Mouse (Mus musculus) cerebellum, adult 9-10 months (tissue): ENCODE measurements at regions not wholly inside any gene's neighbourhood (a gene's known extent, or its start where the extent isn't known, plus 50 kb on each side); places are given as distances from the start of the nearest gene placed in this dataset.

ENCODE experiments used
- DNase-seq: peaks from one replicate; pipeline ENCODE4 v3.0.0; 2022

- DNase-seq = no peak
These were observed 102.9 kb downstream of the Plxna1 start for GRCm38 (mm10) chr6:89259406-89259994.

- DNase-seq = no peak
These were observed 99.5 kb downstream of the Plxna1 start for GRCm38 (mm10) chr6:89262958-89263357.

GRCm38 (mm10) chr6:89265296-89265695, 97.1 kb downstream of the Plxna1 start:
- DNase-seq = no peak
